Mouse (Mus musculus) layer of hippocampus, adult 2 months (tissue): ENCODE measurements at regions not wholly inside any gene's neighbourhood (a gene's known extent, or its start where the extent isn't known, plus 50 kb on each side); places are given as distances from the start of the nearest gene placed in this dataset.
"Not testable (repeated sequence)": the region's sequence is repeated elsewhere in the genome, so short reads cannot be mapped to it uniquely, and the experiment has no call there.

ENCODE experiments used
- DNase-seq, 2 experiments: peaks; one replicate each; pipeline ENCODE4 v3.0.0; 2022; ENCODE audit warnings: low spot score in 2 of 2
- H3K27ac ChIP-seq: fragments of 200-600 bp; 2 replicates; pipeline ENCODE4 v1.8.1; 2022
- H3K4me3 ChIP-seq: fragments of 200-600 bp; 2 replicates; pipeline ENCODE4 v1.8.1; 2022; ENCODE audit warnings: mild to moderate bottlenecking
- CTCF ChIP-seq: fragments of 200-600 bp; conservative IDR thresholded peaks from 2 replicates; pipeline ENCODE4 v1.8.1; 2022; ENCODE audit warnings: antibody characterized with exemption, mild to moderate bottlenecking, moderate library complexity

GRCm38 (mm10) chr9:3116311-3116710 is 79.6 kb downstream of the Gm10715 start:
- not testable (repeated sequence) for H3K27ac ChIP-seq, H3K4me3 ChIP-seq, DNase-seq

- Histone ChIP-seq H3K4me3 (no peak overlapping the region), H3K27ac (no peak overlapping the region)
- DNase-seq: no peak
- no peak for TF ChIP-seq CTCF
These were observed 124.5 kb downstream of the Gm10715 start for GRCm38 (mm10) chr9:3161181-3161580.

GRCm38 (mm10) chr9:3184343-3184742 is 147.7 kb downstream of the Gm10715 start:
- no peak overlapping the region for H3K27ac ChIP-seq
- H3K4me3 ChIP-seq: no peak overlapping the region
- no peak for TF ChIP-seq CTCF
- no peak for DNase-seq

GRCm38 (mm10) chr9:3199151-3200018 is 135.6 kb upstream of the Alkbh8 start:
- TF ChIP-seq CTCF: no peak

GRCm38 (mm10) chr9:3200019-3200347 is 135.0 kb upstream of the Alkbh8 start:
- not testable (repeated sequence) for DNase-seq, H3K4me3 ChIP-seq, H3K27ac ChIP-seq

More at GRCm38 (mm10) chr9:3199151-3200018, 135.6 kb upstream of the Alkbh8 start:
- Histone ChIP-seq H3K4me3 (no peak overlapping the region), H3K27ac (no peak overlapping the region)
- no peak for DNase-seq

- not testable (repeated sequence) for H3K27ac ChIP-seq, H3K4me3 ChIP-seq
These were observed 126.8 kb upstream of the Alkbh8 start for GRCm38 (mm10) chr9:3208120-3208519.

GRCm38 (mm10) chr9:3258396-3259300 is 76.3 kb upstream of the Alkbh8 start:
- TF ChIP-seq CTCF: no peak
- peak; percentile 10 to 76 for DNase-seq
- H3K4me3 ChIP-seq: no peak overlapping the region
- no peak overlapping the region for H3K27ac ChIP-seq

More at GRCm38 (mm10) chr9:3208120-3208519, 126.8 kb upstream of the Alkbh8 start:
- DNase-seq: not testable (repeated sequence)

GRCm38 (mm10) chr9:3260181-3260580 is 74.8 kb upstream of the Alkbh8 start:
- no peak overlapping the region for H3K27ac ChIP-seq
- DNase-seq: no peak
- no peak overlapping the region for H3K4me3 ChIP-seq
- TF ChIP-seq CTCF: no peak

GRCm38 (mm10) chr9:3260860-3261259 is 74.1 kb upstream of the Alkbh8 start:
- no peak overlapping the region for H3K27ac ChIP-seq
- no peak overlapping the region for H3K4me3 ChIP-seq
- no peak for DNase-seq
- no peak for TF ChIP-seq CTCF

- H3K4me3 ChIP-seq: no peak overlapping the region
- no peak overlapping the region for H3K27ac ChIP-seq
- DNase-seq: no peak
- no peak for TF ChIP-seq CTCF
These were observed 70.5 kb upstream of the Alkbh8 start for GRCm38 (mm10) chr9:3264467-3264866.

- H3K4me3 ChIP-seq, DNase-seq, H3K27ac ChIP-seq: not testable (repeated sequence)
These were observed 54.4 kb upstream of the Alkbh8 start for GRCm38 (mm10) chr9:3280496-3280895.

- not testable (repeated sequence) for H3K27ac ChIP-seq, DNase-seq, H3K4me3 ChIP-seq
These were observed 53.0 kb upstream of the Alkbh8 start for GRCm38 (mm10) chr9:3281906-3282305.

GRCm38 (mm10) chr9:3283381-3283780 is 51.6 kb upstream of the Alkbh8 start:
- H3K27ac ChIP-seq, H3K4me3 ChIP-seq, DNase-seq: not testable (repeated sequence)
